Mouse (Mus musculus): ENCODE results near the gene Adad2. TPM values are rescaled to one million over a fixed set of nuclear protein-coding genes. Genes with fewer than 3 reads are reported as not detected.

The Adad2 gene
- polyA plus RNA-seq, 1 experiment = 54.3 TPM

DNA sequence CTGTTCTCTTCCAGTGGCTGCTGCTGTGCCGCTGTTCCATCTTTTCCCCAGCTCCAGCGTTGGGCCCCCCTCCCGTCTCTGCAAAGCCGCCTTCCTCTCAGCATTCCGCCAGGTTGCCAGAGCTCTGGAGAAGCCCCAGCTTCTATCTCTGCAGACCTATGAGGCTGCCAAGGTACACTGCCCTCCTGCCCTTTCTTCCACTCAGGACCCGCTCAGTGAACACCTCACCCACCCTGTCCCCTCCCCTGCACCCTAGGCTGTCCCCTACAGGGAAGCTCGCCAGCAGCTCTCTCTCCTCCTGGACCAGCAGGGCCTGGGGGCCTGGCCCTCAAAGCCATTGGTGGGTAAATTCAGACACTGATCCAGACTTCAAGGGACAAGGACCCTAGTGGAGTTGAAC, 3.8 kb downstream of the Adad2 start:
- no peaks in the 10 kb centered on the region for H3K36me3 ChIP-seq (ENCODE audit: control insufficient read depth, insufficient read depth, low read length)
- H3K4me3 ChIP-seq (ENCODE audit: control insufficient read depth, low read depth, low read length) = no peak overlapping the region
- no peaks in the 10 kb centered on the region for H3K27me3 ChIP-seq (ENCODE audit: control insufficient read depth, insufficient read depth, low read length)
- TF ChIP-seq POLR2A (IDR thresholded peaks at IDR 0.05; ENCODE audit: control insufficient read depth, low read depth, low read length) (no peak), CTCF (IDR thresholded peaks at IDR 0.05; ENCODE audit: control insufficient read depth, insufficient read depth, insufficient replicate concordance, low read depth, low read length) (no peak)
- H3K4me1 ChIP-seq (ENCODE audit: control insufficient read depth, insufficient read depth, low read length) = peaks cover 7% of the 10 kb centered on the region
- no peak overlapping the region for H3K27ac ChIP-seq (ENCODE audit: control insufficient read depth, insufficient read depth, low read depth, low read length)

DNA sequence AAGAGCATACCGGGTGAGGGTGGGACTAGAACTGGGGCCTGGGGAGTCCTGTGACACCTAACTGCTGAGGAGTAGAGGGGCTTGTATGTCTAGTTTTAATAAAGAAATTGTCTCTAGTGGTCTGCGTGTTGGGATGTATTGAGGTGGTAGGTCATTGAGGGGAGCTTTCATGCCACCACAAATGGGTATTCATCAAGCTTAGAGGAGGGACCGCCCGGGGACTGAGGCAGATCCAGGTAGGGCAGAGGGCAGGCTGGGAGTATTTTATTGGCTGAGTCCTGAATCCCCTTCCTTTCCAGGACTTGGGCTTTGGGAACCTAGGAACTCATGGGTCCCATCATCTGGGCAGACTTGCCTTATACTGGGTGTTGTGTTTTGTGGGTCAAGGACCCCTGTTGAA, 4.3 kb downstream of the Adad2 start:
- Histone ChIP-seq H3K27ac (ENCODE audit: control insufficient read depth, insufficient read depth, low read depth, low read length) (no peak overlapping the region), H3K4me3 (ENCODE audit: control insufficient read depth, low read depth, low read length) (no peak overlapping the region), H3K4me1 (ENCODE audit: control insufficient read depth, insufficient read depth, low read length) (peaks cover 7% of the 10 kb centered on the region), H3K36me3 (ENCODE audit: control insufficient read depth, insufficient read depth, low read length) (no peaks in the 10 kb centered on the region), H3K27me3 (ENCODE audit: control insufficient read depth, insufficient read depth, low read length) (no peaks in the 10 kb centered on the region)
- no peak for TF ChIP-seq CTCF (IDR thresholded peaks at IDR 0.05; ENCODE audit: control insufficient read depth, insufficient read depth, insufficient replicate concordance, low read depth, low read length)
- no peak for TF ChIP-seq POLR2A (IDR thresholded peaks at IDR 0.05; ENCODE audit: control insufficient read depth, low read depth, low read length)

DNA sequence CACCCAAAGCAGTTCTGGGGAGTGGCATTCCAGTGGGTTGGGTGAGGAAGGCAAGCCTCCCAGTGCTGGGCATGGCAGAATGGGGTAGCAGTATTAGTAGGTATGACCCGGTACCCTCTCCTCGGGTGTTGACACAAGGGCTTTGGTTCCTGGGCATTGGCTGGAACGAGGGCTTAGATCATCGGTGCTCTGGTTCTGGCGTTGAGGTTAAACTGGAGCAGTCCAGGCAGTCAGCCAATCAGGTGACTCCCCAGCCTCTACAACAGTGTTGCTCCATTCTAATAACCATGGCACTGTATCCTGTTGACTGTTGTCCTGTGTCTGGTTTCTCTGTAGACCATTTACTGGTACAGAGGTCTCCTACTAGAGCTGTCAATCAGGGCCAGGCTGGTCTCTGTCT, 5.0 kb downstream of the Adad2 start:
- no peaks in the 10 kb centered on the region for H3K27me3 ChIP-seq (ENCODE audit: control insufficient read depth, insufficient read depth, low read length)
- TF ChIP-seq POLR2A (IDR thresholded peaks at IDR 0.05; ENCODE audit: control insufficient read depth, low read depth, low read length) = no peak
- no peak for TF ChIP-seq CTCF (IDR thresholded peaks at IDR 0.05; ENCODE audit: control insufficient read depth, insufficient read depth, insufficient replicate concordance, low read depth, low read length)
- no peak overlapping the region for H3K4me3 ChIP-seq (ENCODE audit: control insufficient read depth, low read depth, low read length)
- H3K27ac ChIP-seq (ENCODE audit: control insufficient read depth, insufficient read depth, low read depth, low read length) = no peak overlapping the region
- peaks cover 7% of the 10 kb centered on the region for H3K4me1 ChIP-seq (ENCODE audit: control insufficient read depth, insufficient read depth, low read length)
- no peaks in the 10 kb centered on the region for H3K36me3 ChIP-seq (ENCODE audit: control insufficient read depth, insufficient read depth, low read length)

DNA sequence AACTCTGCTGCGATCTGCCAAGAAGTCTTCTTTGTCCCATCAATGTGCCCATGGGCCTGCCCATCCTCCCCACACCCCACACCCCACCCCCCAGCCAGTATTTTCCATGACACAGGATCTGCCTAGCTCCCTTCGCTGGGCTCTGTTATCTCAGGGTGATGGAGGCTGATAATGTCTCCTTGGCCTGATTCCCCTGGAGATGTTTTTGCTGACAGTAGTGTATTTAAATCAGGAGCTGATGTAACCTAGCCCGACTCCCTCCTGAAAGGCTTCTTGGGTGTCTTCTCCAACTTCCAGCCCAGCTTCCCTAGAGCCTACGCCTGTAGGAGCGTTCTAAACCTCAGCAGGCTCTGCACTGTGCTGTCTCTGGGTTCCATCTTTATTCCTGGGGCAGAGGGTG, 6.3 kb downstream of the Adad2 start:
- H3K27me3 ChIP-seq (ENCODE audit: control insufficient read depth, insufficient read depth, low read length) = no peaks in the 10 kb centered on the region
- no peak overlapping the region for H3K27ac ChIP-seq (ENCODE audit: control insufficient read depth, insufficient read depth, low read depth, low read length)
- TF ChIP-seq POLR2A (IDR thresholded peaks at IDR 0.05; ENCODE audit: control insufficient read depth, low read depth, low read length) = no peak
- TF ChIP-seq CTCF (IDR thresholded peaks at IDR 0.05; ENCODE audit: control insufficient read depth, insufficient read depth, insufficient replicate concordance, low read depth, low read length) = no peak
- no peaks in the 10 kb centered on the region for H3K36me3 ChIP-seq (ENCODE audit: control insufficient read depth, insufficient read depth, low read length)
- no peaks in the 10 kb centered on the region; the same call in none of the 2 replicates for H3K4me1 ChIP-seq (ENCODE audit: control insufficient read depth, insufficient read depth, low read length)
- no peak overlapping the region for H3K4me3 ChIP-seq (ENCODE audit: control insufficient read depth, low read depth, low read length)

DNA sequence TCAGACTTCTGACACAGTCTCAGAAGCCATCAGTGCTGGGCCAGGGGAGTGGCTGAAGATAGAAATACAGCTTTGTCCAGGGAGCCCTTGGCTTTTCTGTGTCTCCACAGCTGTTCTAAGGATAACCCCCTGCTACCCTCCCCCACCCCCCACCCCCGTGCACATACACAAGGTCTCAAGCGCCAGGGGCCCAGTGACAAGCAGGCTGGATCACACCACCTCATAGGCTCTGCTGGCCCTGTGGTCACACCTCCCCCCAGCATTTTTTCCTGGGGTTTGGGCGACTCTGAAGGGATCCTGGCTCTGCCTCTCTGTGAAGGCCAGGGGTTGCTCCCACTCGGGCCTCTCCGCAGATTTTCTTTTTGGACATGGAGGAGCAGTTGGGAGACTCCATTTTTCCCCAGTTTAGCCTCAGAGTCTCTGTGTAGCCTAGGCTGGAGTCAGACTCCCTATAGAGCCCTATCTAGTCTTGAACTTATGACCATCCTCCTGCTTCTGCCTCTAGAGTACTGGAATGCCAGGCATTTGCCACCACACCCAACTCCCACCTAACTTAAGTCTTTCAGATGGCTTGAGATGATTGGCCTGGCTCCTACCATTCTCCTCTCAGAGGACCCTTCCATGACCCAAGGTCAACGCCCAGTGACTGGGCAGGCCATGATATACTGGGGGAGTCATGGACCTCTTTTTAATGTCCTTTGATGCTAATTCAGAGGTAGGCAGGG, 7.7 kb downstream of the Adad2 start:
- Histone ChIP-seq H3K27ac (ENCODE audit: control insufficient read depth, insufficient read depth, low read depth, low read length) (no peak overlapping the region), H3K27me3 (ENCODE audit: control insufficient read depth, insufficient read depth, low read length) (no peaks in the 10 kb centered on the region), H3K36me3 (ENCODE audit: control insufficient read depth, insufficient read depth, low read length) (no peaks in the 10 kb centered on the region), H3K4me1 (ENCODE audit: control insufficient read depth, insufficient read depth, low read length) (peaks cover 1% of the 10 kb centered on the region), H3K4me3 (ENCODE audit: control insufficient read depth, low read depth, low read length) (no peak overlapping the region)
- TF ChIP-seq CTCF (IDR thresholded peaks at IDR 0.05; ENCODE audit: control insufficient read depth, insufficient read depth, insufficient replicate concordance, low read depth, low read length) (no peak), POLR2A (IDR thresholded peaks at IDR 0.05; ENCODE audit: control insufficient read depth, low read depth, low read length) (no peak)

DNA sequence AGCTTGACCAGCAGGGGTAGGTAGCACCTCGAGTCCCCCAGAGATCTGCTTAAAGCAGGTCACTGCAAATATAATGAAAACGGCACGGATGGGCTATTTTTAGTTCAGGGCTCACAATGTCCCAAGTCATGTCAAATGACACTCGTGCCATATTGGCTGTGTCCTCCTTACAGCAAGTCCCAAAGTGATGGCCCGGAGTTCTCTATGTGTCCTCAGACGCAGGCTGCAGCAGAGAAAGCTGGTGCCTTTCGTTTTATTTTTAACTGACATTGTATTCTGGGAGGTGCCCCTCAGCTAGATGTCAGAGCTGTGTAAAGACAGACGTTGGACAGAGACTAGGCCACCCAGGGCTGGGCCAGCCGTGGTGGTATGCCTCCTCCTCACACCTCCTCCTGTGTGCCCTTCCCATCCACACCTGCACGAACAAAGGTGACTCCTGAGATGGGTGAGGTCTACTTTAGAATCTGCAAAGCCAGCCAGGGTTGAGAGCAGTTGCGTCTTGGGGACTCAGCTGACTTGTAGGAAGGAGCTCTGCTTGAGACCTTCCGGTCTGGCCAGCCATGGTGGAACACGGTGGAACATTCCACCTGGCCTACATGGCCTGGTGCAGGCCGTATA, 8.4 kb downstream of the Adad2 start:
- H3K4me3 ChIP-seq (ENCODE audit: control insufficient read depth, low read depth, low read length) = no peak overlapping the region
- no peak overlapping the region for H3K27ac ChIP-seq (ENCODE audit: control insufficient read depth, insufficient read depth, low read depth, low read length)
- no peaks in the 10 kb centered on the region for H3K27me3 ChIP-seq (ENCODE audit: control insufficient read depth, insufficient read depth, low read length)
- no peaks in the 10 kb centered on the region for H3K36me3 ChIP-seq (ENCODE audit: control insufficient read depth, insufficient read depth, low read length)
- peaks cover 6% of the 10 kb centered on the region for H3K4me1 ChIP-seq (ENCODE audit: control insufficient read depth, insufficient read depth, low read length)
- TF ChIP-seq POLR2A (IDR thresholded peaks at IDR 0.05; ENCODE audit: control insufficient read depth, low read depth, low read length) = no peak
- no peak for TF ChIP-seq CTCF (IDR thresholded peaks at IDR 0.05; ENCODE audit: control insufficient read depth, insufficient read depth, insufficient replicate concordance, low read depth, low read length)

DNA sequence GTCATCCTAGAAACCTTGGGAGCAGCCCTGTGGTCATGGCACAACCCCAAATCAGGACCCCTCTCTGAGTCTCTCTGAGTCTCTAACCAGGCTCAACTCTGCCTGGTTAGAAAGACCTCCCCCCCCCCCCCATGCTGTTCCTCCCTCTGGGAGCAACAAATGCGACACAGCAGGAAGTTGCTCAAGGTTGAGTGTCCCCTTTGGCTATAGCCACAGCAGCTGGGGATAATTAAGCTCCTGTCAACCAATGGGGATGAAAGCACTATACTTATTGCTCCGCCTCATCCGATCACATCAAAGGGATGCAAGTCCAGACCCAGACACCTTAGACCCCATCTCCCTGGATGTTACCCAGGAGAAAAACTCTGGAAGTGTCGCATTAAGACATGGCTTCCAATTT, 10.0 kb downstream of the Adad2 start:
- Histone ChIP-seq H3K4me1 (ENCODE audit: control insufficient read depth, insufficient read depth, low read length) (peaks cover 11% of the 10 kb centered on the region), H3K27ac (ENCODE audit: control insufficient read depth, insufficient read depth, low read depth, low read length) (no peak overlapping the region), H3K36me3 (ENCODE audit: control insufficient read depth, insufficient read depth, low read length) (no peaks in the 10 kb centered on the region), H3K4me3 (ENCODE audit: control insufficient read depth, low read depth, low read length) (no peak overlapping the region), H3K27me3 (ENCODE audit: control insufficient read depth, insufficient read depth, low read length) (no peaks in the 10 kb centered on the region)
- TF ChIP-seq POLR2A (IDR thresholded peaks at IDR 0.05; ENCODE audit: control insufficient read depth, low read depth, low read length) (no peak), CTCF (IDR thresholded peaks at IDR 0.05; ENCODE audit: control insufficient read depth, insufficient read depth, insufficient replicate concordance, low read depth, low read length) (no peak)
